Mouse (Mus musculus) frontal cortex, adult 2 months (tissue): ENCODE results near the gene Lpp. TPM values are rescaled to one million over a fixed set of nuclear protein-coding genes. Genes with fewer than 3 reads are reported as not detected.

Experiments used
- DNase-seq, 2 experiments: peaks; one replicate each; pipeline ENCODE4 v3.0.0; 2022; ENCODE audit warnings: low spot score in 1 of 2; ENCODE audit errors: extremely low spot score in 1 of 2
- polyA plus RNA-seq: library from polyadenylated mRNA; depleted of rRNA; stranded (reverse); fragments of >200 nt; gene quantifications from 2 replicates; pipeline ENCODE4 v1.2.3, GENCODE M21; 2012

Lpp gene
- polyA plus RNA-seq, 1 experiment = 3.0 TPM

DNA sequence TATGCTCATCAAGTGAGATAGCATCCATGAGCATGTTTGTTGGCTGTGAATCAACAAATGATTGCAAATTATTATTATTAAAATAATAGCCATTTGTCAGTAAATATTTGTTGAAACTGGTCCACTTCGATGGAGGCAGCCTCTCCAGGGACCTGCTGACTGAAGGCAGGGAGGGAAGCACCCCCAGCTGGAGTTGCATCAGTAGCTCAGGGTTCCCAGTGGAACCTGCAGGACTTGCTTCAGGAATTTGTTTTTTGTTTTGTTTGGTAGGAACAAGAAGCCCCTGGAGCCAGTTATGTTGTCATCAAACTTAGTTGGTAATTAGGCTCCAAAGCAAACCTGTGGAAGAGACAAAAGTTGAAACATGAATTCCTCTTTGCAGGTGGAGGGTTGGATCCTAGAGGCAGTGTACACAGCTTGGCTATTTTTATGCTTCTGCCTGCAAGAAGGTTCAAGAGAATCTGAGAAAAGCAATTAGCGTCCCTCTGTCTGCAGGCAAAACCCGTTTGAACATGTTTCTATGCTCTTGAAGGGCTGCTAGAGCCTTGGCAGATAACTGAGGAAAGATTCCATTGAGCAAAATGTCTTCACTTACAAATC, 554.9 kb downstream of the Lpp start:
- DNase-seq = no peak

DNA sequence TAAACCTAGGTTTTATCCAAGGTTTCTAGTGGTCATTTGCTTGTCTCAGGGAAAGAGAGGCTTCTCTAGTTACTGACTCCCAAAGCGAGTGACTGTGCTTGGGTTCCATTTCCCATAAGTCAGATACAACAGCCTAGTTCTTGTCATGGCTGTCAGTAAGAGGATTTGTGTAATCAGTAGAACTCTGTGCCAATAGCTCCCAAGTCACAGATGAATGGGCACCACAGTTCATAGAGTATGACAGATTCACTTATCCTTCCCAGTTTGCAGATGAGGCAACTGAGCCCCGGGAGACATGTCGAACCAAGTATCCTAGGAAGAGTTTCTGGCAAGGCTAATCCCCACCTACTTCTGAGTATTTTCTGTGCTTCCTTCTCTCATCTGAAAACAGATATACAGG, 556.0 kb downstream of the Lpp start:
- no peak for DNase-seq

DNA sequence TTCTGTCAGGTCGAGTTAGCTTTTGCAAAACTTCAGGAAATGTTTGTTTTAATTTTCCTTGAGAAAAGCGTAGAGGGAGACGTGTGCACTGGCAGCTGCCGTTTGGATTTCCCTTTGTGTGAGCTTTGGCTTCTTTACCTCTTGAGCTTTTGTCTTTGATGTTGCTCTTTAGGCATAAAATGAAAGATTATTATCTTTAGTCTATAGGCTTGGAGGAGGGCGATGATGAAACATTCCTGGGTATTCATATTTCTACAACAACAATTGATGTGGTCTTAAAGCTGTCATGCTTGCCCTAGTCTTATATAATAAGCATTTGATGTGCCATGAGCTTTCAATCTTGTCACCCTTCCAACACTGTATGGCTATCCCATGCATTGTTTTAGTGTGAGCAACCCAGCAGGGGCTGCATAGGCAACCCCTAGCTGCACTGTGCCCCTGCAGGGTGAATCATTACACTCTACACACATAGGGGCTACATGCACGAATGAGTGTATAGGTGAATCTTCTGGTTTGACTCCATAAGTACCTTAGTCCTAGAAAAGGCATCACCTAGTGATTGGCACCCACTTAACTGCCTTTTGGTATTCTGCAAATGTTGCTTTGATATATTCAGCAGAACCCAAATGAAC, 556.9 kb downstream of the Lpp start:
- DNase-seq = no peak

DNA sequence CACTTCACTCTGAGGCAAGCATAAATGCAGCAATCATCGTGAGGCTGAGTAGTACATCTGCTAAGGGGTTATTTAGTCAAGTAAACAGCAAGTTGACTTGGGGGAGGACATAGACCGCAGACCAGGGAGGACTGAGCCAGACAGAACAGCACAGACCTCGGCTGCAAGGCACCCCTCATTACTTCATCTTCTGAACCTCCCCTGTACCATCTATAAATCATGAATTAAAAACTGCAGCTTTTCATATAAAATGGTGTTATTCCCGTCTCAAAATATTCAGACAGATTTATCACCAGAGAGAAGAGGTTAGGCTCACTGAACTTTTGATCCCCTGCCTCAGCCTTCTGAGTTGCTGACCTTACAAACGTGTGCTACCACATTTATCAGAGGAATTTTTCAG, 558.6 kb downstream of the Lpp start:
- DNase-seq = no peak

DNA sequence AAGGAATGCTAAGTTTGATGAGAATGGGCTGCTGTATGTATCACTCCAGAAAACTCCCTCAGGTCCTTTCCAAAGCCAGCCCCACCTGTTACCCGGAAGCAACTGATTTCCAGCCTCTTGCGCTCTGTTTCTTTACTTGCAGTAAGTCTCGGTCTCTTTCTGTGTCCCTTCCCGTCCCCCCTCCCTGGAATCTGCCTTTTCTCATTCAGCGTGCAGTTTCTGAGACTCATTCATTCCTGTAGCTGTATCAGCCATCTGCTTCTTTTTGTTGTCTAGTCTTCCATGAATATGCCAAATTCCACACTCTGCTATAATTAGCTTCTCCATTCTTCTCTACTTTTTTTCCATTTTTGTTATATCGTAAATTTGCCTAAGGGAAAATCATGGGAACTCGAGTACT, 561.7 kb downstream of the Lpp start:
- no peak for DNase-seq

DNA sequence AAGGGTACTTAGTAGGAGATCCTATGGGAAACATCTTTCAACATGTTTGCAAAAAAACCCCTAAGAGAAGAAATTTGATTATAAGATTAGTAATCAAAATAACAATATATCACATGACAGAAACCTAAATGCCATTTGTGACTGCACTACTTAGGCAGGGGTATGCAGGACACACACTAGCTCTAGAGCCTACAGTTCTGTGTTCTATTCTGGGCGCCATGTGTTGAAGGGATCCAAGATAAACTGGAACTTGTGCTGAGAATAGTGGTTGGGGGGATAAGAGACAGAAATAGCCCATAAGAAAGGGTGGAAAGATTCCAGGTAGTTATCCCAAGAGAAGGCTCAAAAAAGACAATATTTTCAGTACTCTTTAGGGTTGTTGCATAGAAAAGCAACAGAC, 565.4 kb downstream of the Lpp start:
- DNase-seq = no peak

DNA sequence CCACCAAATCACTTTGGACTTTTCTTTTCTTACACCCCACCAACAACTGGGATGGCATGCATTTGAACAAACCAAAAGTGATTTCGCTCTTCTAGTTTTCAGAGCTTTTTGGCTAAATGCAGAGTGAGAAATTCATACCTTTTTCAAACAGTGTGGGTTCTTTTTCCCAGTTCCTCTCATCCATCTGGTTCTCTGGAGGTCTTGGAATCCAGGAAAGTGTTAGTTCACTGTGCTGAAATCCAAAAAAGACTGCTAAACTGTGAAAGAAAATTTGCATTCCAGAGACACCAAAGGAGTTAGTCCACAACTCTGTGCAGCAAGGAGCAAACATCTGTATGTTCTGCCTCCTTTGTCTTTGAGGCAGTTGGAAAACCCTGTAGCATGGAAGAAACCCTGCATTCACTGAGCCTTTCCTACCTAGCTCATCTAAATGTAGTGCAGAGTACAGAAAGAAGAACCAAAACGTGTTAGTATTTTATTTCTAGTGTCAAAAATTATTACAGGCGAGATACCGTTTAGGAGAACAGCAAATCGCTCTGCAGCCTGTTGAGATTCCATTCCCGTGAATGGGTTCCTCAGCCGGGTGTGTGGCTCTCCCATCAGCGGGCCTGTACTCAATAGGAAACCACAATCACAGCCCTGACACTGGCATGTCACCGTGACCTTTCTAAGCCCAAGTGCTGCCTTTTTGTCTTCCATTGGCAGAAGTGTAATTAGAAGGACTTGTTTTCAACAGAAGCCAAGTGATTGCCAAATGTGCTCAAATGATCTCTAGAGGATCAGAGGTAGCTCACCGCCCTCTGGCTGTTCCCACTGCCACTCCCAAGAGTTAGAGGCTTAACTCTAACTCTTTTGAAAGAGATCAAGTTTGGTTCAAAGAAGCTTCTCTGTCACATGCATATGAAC, 567.8 kb downstream of the Lpp start:
- DNase-seq = peak; percentile 47 to 62

DNA sequence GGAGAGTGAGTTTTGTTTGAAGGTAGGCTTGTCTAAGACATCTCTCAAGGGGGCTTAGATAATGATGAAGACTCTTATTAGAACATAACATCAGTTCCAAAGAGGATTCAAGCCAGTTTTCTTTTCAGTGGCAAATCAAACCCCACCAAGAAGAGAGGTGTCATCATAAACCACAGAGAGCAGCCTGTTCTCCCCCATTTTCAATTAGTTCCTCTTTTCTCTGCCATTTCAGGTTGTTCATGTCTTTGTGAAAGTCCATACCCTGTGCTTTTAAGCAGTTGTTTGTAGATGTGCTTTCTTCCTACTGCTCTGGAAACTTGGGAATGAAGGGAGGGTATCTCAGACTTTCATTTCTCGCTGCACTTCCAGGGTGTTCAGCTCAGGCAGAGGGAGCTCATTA, 571.0 kb downstream of the Lpp start:
- no peak for DNase-seq

DNA sequence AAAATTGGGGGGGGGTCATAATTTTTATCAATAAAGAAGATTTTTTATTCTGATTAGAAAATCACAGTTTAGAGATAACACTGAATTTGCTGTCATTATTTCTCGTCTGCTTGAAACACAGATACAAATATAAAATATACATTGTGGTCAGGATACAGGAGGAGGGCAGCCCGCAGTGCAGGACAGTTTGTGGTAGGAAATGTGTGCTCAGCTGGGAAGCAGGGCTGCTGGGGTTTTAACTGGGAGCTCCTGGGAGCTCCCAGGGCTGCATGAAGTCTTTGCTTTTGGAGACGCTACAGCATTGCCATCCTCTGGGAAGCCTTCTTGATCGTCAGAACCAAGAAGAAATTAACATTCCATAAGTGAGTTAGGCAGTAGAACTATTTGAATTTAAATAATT, 571.8 kb downstream of the Lpp start:
- DNase-seq = no peak

DNA sequence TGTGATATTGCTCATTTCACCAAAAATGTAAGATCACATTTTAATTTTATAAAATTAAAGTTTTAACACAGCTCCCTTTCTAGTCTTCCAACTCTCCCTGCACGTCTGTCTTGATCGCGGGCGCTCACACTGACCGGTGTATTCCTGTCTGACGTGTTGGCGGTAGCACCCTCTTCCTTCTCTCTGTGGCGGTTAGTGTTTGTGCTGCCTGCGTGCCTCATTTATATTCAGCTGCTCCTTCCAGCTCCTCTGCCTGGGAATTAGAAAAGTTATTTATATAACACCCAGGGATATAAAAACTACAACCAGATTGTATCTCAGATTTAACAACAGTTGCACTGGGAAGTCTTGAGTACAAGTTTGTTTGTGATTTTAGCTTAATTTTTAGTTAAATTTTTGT, 573.2 kb downstream of the Lpp start:
- DNase-seq = peak in 1 of 2 experiments; percentile 45

DNA sequence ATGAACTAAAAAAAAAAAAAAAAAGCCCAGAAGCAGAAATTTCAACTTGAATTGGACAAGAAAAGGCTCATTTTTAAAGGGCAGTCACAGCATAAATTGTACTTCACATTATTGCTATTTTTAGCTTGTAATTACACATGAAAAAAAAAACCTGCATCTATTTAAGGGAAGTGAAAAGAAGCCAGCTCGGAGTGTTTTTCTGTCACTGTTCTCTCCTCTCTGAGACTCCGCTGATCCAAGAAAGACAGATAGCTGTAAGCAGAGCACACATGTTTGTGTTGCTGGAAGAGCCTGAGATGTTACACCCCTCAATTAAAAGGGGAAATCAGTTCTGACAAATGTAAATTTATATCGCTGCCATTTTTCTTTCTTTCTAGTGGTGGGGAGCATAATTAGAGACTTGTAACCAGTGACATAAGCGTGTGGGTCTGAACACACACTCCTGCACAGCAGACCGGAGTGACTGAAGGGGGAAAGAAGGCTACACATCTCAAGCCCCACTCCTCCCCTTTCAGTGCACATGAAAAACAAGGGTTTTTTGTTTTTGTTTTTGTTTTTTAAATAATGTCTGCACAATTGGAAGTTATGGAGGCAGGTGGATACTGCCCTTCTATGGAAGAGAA, 579.8 kb downstream of the Lpp start:
- DNase-seq = no peak

DNA sequence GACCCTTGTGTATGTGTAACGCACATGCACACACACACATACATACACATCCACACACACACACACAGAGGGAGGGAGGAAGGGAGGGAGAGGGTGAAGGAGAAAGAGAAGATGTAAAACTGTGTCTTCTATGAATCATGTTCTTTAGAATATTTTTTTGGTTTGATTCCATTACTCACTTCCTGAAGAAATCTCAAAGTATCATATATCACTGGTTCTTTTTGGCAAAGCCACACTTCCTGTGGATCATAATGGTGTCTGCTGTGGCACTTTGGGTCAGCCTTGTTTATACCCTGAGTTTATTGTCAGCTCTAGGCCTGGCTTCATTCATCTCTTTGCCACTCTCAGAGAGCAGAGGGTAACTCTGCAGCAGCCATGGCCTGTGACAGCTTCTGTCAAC, 584.5 kb downstream of the Lpp start:
- no peak for DNase-seq

DNA sequence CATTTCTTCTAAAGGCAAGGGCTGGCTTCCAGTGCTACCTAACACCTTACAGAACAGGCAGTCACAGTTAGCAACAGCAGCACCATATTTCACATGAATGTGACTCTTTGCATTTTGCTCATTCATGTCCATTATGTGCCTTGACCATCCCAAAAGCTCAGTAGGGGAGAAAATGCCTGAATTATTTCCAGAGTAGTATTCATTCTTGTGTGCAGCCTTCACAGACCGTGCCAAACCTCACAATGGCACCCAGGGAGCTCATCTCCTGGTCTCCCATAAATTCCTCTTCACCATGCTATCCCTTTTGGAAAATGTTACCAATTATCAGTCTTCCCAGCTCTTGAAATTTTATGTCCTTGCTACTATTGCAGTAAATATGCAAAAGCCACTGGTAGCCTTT, 584.9 kb downstream of the Lpp start:
- DNase-seq = no peak

DNA sequence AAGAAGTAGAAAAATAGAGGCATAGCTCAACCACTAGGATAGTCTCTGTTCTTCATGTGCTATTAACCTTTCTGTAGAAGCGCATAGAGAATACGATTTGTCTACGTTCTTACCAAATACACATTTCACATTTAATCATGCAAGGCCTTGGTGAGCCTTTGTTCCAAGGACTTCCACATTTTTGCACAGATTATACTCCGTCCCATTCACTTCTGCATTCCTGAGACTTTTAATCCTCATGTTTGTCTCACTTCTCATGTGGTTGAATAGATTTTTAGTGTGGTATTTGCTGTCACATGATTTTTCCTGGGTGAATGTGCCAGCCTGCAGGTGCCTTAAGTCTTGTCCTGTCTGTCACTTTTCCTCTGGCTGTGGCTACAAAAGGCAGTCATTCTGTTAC, 586.1 kb downstream of the Lpp start:
- no peak for DNase-seq

DNA sequence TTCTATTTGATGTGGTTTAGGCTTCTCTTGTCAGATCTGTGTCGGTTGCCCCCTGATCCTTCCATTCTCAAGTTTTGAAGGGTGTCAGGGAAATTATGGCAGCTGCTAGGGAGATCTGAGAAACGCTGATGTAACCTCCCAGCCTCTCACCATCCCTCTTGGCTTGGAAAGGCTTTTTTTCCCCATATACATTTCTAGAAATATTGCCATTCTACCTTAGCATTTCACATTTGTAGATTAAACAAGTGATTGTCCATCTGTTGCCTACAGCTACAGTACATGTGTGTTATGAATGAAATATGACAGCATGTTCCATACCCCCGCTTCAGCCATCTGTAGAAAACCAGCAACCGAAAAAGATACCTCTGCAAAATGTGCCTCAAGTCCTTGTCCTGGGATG, 589.5 kb downstream of the Lpp start:
- no peak for DNase-seq

DNA sequence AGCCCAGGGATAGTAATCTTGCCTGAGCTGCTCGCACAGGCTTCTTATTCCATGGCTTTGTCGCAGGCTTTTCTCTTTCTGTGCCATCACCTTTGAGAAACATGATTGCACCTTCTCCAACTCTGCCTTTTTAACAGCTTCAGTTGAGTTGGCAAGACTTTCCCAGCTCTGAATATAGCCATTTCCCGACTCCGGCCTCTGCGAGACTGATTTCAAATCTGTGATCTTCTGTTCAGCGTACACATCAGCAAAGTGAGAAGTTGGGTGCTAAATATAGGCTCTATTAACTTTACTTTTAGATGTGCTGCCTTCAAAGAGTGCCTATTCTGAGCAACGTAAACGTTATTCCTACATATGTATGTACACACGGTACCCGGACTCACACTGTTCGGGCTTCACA, 597.0 kb downstream of the Lpp start:
- peak in 1 of 2 experiments; percentile 37 for DNase-seq

DNA sequence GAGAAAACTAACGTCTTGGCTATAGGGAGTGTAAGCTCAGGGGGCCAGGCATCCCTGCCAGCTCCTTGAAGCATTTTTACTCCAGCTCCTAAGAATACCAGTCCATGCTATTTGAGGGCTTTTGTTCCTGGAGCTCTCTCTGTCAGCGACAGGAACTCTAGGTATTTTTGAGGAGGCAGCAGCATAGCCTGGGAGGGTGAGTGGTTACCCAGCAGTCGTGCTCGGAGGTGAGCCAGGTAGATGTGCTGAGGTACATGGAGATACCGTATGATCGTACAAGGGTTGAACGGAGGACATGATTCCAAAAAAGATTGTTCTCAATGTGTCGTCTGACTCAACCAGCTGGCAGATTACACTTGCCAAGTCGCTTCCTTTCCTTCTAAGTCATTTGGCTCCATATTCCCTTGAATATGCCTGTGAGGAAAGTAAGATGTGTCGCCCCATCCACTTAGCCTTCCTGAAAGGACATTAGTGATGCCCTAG, 597.8 kb downstream of the Lpp start:
- DNase-seq = peak; percentile 29 to 74

DNA sequence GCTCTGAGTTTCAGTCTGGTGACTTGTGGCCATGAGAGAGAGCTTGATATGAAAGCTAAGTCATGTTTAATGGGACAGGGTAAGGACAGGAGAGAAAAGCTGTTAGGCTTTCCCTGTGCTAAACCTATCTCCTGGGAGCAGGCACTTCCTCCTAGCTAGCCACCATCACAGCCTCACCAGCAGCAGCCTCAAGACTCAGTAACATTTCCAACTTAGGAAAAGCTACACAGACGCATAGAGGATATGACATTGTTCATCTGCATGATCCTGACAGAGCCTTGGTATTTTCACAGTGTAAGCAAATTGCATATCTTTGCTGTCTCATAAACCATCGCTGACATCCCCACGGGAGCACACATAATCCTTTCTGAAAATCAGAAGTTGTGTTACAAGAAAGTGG, 598.7 kb downstream of the Lpp start:
- DNase-seq = no peak

DNA sequence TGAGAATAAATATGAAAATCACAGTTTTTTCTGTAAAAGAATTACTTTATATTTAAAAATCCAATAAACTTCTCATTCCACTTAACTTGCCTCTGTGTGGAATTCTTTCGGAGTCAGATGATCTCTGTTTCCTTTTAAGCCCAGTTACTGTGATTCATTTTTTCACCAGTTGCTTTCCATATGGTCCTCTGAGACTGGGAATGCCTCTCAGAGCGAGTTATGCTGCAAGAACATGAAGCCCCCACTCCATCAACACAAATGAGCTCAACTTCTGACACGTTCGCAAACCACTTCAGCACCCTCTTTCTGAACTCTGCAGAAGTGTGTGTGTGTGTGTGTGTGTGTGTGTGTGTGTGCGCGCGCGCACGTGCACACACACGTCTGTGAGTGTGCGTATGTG, 599.2 kb downstream of the Lpp start:
- no peak for DNase-seq

DNA sequence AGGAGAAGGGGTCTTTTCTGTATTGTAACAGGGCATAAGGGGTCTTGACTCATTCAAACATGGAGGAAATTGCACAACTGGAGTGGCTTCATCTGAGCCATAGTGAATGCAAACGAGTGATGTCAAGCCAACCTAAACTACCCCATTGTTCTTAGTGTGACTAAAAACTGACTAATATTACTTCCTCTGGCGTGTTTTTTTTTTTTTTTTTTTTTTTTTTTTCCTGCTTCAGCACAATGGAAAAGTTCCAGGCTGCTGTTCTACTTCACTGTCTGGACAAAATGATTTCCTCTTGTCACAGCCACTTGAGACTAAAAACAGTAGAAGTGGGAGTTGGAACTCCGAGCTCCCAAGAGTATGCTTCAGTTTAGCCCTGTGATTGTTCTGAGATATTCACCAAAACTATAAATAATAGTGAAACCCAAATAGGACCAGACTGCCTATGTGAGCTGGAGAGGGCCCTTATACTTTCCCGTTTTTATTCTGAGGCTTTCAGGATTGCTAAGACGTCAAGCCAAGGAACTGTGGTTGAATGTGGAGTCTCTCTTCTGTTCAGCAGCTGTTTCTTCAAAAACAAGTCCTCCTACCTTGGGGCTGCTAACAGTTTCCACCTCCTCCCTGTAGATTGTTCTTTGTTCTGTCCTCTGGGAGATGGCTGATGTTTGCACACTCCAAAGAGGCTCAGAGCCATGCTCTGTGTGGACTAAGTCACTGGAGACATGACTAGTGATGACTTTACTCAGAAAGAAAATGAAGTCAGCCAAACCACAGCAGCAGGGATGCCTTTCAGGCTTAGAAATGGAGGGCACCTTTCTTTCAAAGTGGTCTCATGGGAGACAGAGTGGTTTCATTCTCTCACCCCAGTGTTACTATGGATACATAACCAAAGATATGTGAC, 617.9 kb downstream of the Lpp start:
- no peak for DNase-seq
